Mouse (Mus musculus): Measurements from ENCODE around the gene Mif4gd.

DNA sequence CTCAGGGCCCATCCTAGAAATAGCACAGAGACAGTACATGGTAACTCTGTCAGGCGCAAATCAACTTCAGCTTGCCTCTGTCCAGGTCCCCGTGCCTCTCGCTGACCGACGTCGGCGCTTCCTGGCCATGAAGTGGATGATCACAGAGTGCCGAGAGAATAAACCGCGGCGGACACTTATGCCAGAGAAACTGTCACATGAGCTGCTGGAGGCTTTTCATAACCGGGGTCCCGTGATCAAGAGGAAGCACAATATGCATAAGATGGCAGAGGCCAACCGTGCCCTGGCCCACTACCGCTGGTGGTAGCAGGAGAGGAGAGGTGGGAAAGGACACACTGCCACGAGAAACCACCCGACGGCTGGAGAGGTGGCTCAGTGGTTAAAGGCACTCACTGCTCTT is 6.0 kb downstream of the Mif4gd start:
- TF ChIP-seq CTCF (IDR thresholded peaks at IDR 0.05) (no peak), EP300 (IDR thresholded peaks at IDR 0.05) (no peak)
